Mouse (Mus musculus): Measurements from ENCODE around the gene Krtap28-13. TPM values are rescaled to one million over a fixed set of nuclear protein-coding genes. Genes with fewer than 3 reads are reported as not detected.
A peak's percentile ranks its signal among the peaks of the same experiment; 100 is the strongest.

Krtap28-13 gene
- total RNA-seq, 2 experiments from 2014 or later = not detected

- TF ChIP-seq CTCF (IDR thresholded peaks at IDR 0.05) = no peak
- intact Hi-C loops (cut with DNase I) = no loop called here
- DNase-seq = no peak
- Histone ChIP-seq H3K4me3 (no peak overlapping the region), H3K27ac (no peak overlapping the region)
Measured at GRCm38 (mm10) chr1:83058481-83058880, 2.2 kb upstream of the Krtap28-13 start.

- no peak for TF ChIP-seq CTCF (IDR thresholded peaks at IDR 0.05)
- Histone ChIP-seq H3K27ac (no peak within 1 kb of the TSS), H3K4me3 (no peak within 1 kb of the TSS)
- intact Hi-C loops (cut with DNase I) = no loop called here
- DNase-seq = no peak
Measured at GRCm38 (mm10) chr1:83059278-83059677, 1.5 kb upstream of the Krtap28-13 start, which contains the start of gene A030005K14Rik. TSS of gene A030005K14Rik (minus strand) at chr1:83059378.

- TF ChIP-seq CTCF (IDR thresholded peaks at IDR 0.05) = peak; percentile 71
- intact Hi-C loops (cut with DNase I) = loop anchor here (2.0 to 5.0 kb wide), 2 partner anchors 122 to 652 kb away; no protein-coding TSS in a partner anchor
- Histone ChIP-seq H3K4me3 (no peak overlapping the region), H3K27ac (no peak overlapping the region)
- DNase-seq = no peak
Measured at GRCm38 (mm10) chr1:83064851-83065250, 4.1 kb downstream of the Krtap28-13 start.

GRCm38 (mm10) chr1:83066577-83066976 is 5.8 kb downstream of the Krtap28-13 start:
- H3K4me3 ChIP-seq = no peak overlapping the region
- H3K27ac ChIP-seq = no peak overlapping the region
- DNase-seq = no peak
- TF ChIP-seq CTCF (IDR thresholded peaks at IDR 0.05) = no peak
- intact Hi-C loops (cut with DNase I) = no loop called here

GRCm38 (mm10) chr1:83067205-83067604 is 6.5 kb downstream of the Krtap28-13 start:
- no peak overlapping the region for H3K4me3 ChIP-seq
- TF ChIP-seq CTCF (IDR thresholded peaks at IDR 0.05) = no peak
- intact Hi-C loops (cut with DNase I) = no loop called here
- no peak for DNase-seq
- H3K27ac ChIP-seq = no peak overlapping the region

- DNase-seq = no peak
- no peak overlapping the region for H3K27ac ChIP-seq
- peak overlapping the region; percentile 37 for H3K4me3 ChIP-seq
- intact Hi-C loops (cut with DNase I) = loop anchor here (5.0 kb wide), 1 partner anchor 288 kb away; no protein-coding TSS in a partner anchor
- no peak for TF ChIP-seq CTCF (IDR thresholded peaks at IDR 0.05)
Measured at GRCm38 (mm10) chr1:83075526-83076189, 14.9 kb downstream of the Krtap28-13 start.

GRCm38 (mm10) chr1:83076190-83076917 is 15.6 kb downstream of the Krtap28-13 start:
- H3K4me3 ChIP-seq = peak overlapping the region; percentile 37
- intact Hi-C loops (cut with DNase I) = loop anchor here (5.0 kb wide), 1 partner anchor 289 kb away; no protein-coding TSS in a partner anchor
- no peak for DNase-seq

GRCm38 (mm10) chr1:83077016-83077415 is 16.3 kb downstream of the Krtap28-13 start:
- no peak overlapping the region for H3K27ac ChIP-seq
- DNase-seq = no peak
- TF ChIP-seq CTCF (IDR thresholded peaks at IDR 0.05) = no peak
- intact Hi-C loops (cut with DNase I) = loop anchor here (5.0 kb wide), 1 partner anchor 290 kb away; no protein-coding TSS in a partner anchor
- no peak overlapping the region for H3K4me3 ChIP-seq

More at GRCm38 (mm10) chr1:83076190-83076917, 15.6 kb downstream of the Krtap28-13 start:
- H3K27ac ChIP-seq = no peak overlapping the region
- TF ChIP-seq CTCF (IDR thresholded peaks at IDR 0.05) = peak; percentile 74

- intact Hi-C loops (cut with DNase I) = no loop called here
- no peak for TF ChIP-seq CTCF (IDR thresholded peaks at IDR 0.05)
- H3K4me3 ChIP-seq = no peak overlapping the region
- no peak for DNase-seq
- H3K27ac ChIP-seq = no peak overlapping the region
Measured at GRCm38 (mm10) chr1:83084790-83085189, 24.1 kb downstream of the Krtap28-13 start.

GRCm38 (mm10) chr1:83091268-83091667 is 30.5 kb downstream of the Krtap28-13 start:
- no peak overlapping the region for H3K4me3 ChIP-seq
- TF ChIP-seq CTCF (IDR thresholded peaks at IDR 0.05) = no peak
- H3K27ac ChIP-seq = no peak overlapping the region
- intact Hi-C loops (cut with DNase I) = no loop called here
- DNase-seq = no peak

- Histone ChIP-seq H3K27ac (no peak overlapping the region), H3K4me3 (no peak overlapping the region)
- intact Hi-C loops (cut with DNase I) = no loop called here
- no peak for DNase-seq
- no peak for TF ChIP-seq CTCF (IDR thresholded peaks at IDR 0.05)
Measured at GRCm38 (mm10) chr1:83096935-83097334, 36.2 kb downstream of the Krtap28-13 start.

GRCm38 (mm10) chr1:83099160-83099559 is 38.4 kb downstream of the Krtap28-13 start:
- TF ChIP-seq CTCF (IDR thresholded peaks at IDR 0.05) = no peak
- no peak overlapping the region for H3K27ac ChIP-seq

GRCm38 (mm10) chr1:83099580-83100137 is 38.9 kb downstream of the Krtap28-13 start:
- H3K4me3 ChIP-seq = no peak overlapping the region
- no peak for DNase-seq
- no peak overlapping the region for H3K27ac ChIP-seq
- TF ChIP-seq CTCF (IDR thresholded peaks at IDR 0.05) = no peak
- intact Hi-C loops (cut with DNase I) = no loop called here

More at GRCm38 (mm10) chr1:83099160-83099559, 38.4 kb downstream of the Krtap28-13 start:
- no peak overlapping the region for H3K4me3 ChIP-seq
- DNase-seq = no peak
- intact Hi-C loops (cut with DNase I) = no loop called here

Data from gastrocnemius, adult 2 months (tissue).